Mouse (Mus musculus) spleen, adult 12 weeks (tissue): ENCODE measurements around the gene Ern1.

ENCODE experiments used
- DNase-seq: peaks from one replicate; pipeline ENCODE4 v3.0.0; 2022; ENCODE audit warnings: low spot score

Ern1 gene

GRCm38 (mm10) chr11:106389611-106390010, 98.0 kb downstream of the Ern1 start:
- no peak for DNase-seq

- DNase-seq: peak; percentile 59
Observed at GRCm38 (mm10) chr11:106387791-106388216, 99.8 kb downstream of the Ern1 start, which contains the start of gene Icam2. Gene Icam2, minus strand, starts transcription at chr11:106388075.

DNA sequence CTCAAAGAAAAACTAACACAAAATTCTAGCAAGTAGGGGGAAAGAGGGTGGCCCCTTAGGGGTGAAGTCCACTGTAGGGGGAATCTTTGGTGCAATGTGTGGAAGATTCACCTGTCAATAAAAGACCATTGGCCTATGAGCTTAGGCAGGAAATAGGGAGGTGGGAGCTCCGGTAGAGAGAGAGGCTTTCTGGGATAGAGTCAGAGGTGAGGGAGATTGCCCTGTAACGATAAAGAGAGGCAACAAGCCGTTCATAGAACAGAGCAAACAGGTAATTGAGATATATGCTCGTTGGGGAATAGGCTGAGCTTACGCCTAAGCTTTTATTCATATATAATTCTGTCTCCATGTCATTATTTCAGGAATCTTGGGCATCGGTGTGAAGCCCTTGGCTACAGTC, 100.6 kb downstream of the Ern1 start:
- no peak for DNase-seq

GRCm38 (mm10) chr11:106386409-106386808, 101.2 kb downstream of the Ern1 start:
- no peak for DNase-seq

DNA sequence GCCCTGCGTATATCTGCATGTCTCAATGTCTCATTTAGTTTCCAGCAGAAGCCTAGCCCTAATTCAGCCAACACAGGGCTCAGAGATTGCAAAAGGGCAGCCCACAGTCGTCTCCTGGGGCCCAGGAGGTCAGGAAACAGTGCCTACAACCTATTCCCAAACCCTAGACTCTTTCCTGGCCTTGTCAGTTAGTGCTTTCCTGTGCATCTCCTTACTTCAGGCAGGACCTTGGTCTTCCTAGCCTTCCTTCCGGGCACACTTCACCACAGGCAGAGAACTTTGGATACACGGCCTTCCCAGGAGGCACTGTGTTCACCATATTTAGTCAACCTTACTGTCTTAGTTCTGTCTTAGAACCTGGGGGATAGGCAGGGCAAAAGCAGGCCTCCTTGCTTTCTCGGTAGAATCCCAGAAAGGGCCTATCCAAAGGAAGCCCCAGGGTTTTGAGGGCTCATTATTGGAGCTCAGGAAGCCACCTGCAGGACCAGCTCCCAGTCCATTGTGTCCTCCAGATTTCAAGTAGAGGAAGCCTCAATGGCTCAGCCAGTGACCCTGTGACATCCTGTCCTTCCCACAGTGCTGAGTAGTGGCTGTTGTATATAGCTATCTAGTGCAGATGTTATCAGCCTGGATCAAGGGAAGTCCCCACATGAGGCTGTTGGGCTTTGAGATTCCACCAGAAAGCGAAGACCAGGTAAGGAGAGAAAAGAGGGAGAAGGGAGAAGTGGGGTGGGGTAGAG, 104.4 kb downstream of the Ern1 start:
- DNase-seq: no peak

DNA sequence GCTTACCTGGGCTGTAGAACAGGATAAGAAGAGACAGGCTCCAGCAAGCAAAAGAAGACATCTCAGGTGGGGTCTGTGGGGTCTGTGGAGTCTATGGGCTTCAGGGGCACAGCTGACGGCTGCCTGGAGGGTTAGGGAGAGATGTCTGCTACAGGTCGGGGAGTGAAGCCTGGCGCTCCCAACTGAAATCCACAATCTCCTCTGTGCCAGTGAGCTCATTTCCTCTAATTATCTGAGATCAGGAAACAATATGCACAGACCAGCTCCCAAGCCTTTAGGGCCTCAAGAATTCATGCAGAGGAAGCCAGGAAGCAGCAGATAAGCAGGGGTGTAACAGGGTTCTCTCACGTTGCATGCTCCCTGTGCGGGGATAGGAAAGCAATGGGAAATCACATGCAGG, 105.2 kb downstream of the Ern1 start:
- DNase-seq: no peak

DNA sequence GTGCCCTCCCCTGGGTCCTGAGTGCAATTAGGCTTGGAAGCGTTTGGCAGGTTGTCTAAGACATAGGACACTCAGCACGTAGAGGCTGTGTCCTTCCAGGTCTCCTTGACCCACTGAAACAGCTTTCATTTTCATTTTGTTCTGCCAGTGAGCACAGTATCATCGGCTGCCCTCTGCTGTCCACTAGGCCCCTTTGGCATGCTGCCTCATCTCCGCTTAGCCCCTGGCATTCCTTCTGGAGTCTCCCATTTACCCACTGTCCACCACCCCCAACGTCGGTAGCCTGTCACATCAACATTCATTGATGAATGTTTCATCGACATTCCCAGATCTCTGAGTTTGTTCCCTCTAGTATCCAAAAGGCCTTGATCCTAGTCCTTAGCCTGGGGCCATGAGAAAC, 105.8 kb downstream of the Ern1 start:
- no peak for DNase-seq

GRCm38 (mm10) chr11:106381011-106381410, 106.6 kb downstream of the Ern1 start:
- DNase-seq: no peak

DNA sequence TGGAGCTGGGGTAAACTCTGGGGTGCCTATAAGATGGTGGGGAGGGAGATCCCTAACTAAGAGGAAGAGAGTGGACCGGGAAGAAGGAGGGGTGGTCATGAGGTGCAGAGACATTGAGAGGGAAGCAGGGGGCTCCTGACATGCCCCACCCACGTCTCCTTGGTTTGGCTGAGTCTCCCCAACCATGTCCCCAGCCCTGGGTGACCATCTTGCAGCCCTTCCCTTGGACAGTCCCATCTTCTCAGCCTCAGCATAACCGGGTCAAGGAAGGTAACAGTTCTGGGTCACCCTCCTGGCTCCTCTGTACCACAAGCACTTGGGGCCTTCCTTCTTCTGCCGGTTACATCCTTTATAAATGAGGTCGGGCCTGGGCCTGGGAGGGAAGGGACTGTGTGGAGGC, 112.7 kb downstream of the Ern1 start:
- no peak for DNase-seq

DNA sequence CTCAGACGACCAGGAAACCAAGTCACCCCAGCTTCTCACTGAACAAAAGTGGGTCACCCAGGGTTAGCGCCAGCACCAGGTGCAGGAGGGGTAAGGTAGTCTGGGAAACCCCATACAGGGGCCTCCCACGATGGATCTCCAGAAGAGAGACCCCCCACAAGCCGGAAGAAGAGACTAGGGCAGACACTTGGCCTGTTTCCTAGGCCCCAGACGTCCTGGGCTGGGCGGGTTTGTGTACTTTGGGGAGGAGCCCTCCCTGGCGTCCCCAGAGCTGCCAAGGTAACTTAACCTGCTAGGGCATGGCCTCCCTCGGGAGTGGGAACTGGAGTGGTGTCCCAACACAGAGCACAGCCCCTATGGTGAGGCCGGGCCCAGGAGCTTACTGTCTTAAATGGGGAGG, 113.1 kb downstream of the Ern1 start:
- no peak for DNase-seq

DNA sequence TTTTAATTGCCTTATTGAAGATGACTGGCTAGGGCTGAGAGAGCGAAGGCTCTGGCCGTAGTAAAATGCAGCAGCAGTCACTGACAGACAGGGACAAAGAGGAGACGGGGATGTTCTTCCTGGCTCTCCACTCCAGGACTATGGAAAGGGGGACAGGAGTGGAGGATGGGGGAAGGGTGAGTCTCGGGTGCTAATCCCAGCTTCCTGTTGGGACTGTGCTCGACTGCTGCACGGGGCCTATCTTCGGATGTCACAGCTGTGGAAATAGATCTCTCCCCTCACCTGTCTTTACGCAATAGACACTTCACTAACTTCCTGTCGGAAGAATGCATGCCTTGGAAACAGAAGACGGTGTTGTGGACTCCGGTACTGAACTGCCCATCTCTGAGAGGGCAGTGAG, 113.7 kb downstream of the Ern1 start:
- no peak for DNase-seq

DNA sequence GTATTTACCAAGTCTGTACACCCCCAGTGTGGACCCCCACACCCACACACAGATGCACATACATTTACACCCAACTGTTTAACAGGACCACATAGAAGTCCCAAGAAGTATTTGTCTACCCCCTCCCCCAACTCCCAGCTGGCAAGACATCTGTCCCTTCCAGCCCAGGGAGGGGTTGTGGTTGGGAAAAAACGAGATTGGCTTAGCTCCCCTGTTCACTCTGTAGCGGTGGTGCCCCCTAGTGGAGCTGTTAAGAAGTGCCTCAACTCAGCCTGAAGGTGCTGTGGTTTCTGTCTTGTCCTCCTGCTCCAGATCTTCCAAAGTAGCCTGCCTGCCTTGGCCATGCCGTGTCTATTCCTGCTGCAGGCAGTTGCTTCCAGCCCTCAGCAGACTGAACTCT, 121.3 kb downstream of the Ern1 start:
- peak; percentile 60 for DNase-seq

GRCm38 (mm10) chr11:106365366-106365765, 122.3 kb downstream of the Ern1 start, which contains the start of gene Prr29:
Gene Prr29, plus strand, starts transcription at chr11:106365472.
- DNase-seq: no peak

GRCm38 (mm10) chr11:106364712-106365111, 122.9 kb downstream of the Ern1 start:
- DNase-seq: no peak

- no peak for DNase-seq
Observed at GRCm38 (mm10) chr11:106359350-106359749, 128.3 kb downstream of the Ern1 start.

DNA sequence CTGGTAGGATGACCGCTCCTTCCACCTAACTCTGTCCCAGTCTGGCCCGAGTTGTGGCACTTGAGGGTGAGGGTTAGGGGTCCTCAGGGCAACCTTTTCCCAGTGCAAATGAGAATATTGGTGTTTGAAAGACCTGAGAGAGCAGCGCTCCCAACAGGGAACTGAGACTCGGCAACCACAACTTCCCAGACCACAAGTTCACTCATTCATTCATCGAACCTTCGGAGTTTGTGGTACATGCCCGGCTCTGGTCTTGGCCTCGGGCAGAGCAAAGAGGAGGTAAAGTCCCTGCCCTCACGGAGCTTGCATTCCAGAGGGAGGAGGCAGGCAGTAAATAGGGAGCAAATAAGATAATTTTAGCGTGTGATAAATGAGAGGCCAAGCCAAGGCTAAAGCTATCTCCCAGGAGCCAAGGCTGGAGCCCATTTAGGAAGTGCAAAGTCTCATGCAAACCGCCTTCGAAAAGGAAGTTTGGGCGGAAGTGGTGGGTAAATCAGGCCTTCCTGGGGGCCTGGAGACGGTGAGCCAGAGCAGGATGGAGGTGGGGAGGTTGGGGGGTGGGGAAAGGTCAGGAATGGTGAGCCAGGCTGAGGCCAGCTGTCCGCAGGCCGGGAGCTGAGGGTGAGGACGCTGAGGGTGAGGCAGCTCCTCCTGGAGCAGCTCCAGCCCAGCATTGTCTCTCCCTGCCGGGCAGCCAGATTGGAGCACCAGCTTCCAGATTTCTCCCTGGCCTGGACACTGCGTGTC, 132.1 kb downstream of the Ern1 start:
- DNase-seq: no peak

GRCm38 (mm10) chr11:106354181-106354580, 133.5 kb downstream of the Ern1 start:
- DNase-seq: no peak

- DNase-seq: no peak
Observed at GRCm38 (mm10) chr11:106353188-106353587, 134.5 kb downstream of the Ern1 start, which contains the start of gene Scn4a. Gene Scn4a, minus strand, starts transcription at chr11:106353288.

GRCm38 (mm10) chr11:106351941-106352340, 135.7 kb downstream of the Ern1 start:
- DNase-seq: no peak

DNA sequence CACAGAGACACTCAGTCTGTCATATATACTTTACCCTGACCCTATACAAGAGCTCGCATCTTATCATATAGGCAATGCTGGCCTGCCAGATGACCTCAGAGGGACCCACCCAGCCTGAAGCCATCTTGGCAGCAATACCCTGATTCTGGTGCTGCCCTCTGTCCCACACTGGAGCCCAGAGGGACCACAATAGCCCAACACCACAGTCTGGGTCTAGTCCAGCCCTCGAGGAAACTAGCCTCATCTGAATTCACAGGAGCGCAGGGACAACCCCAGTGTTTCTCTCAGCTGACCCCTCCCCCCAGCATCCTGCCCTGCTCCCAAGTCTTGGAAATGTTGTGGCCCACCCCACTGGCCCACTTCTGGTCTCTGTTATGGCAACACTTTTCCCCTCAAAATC, 136.4 kb downstream of the Ern1 start:
- no peak for DNase-seq

GRCm38 (mm10) chr11:106350853-106351252, 136.8 kb downstream of the Ern1 start:
- DNase-seq: no peak

GRCm38 (mm10) chr11:106349772-106350171, 137.9 kb downstream of the Ern1 start:
- DNase-seq: no peak

DNA sequence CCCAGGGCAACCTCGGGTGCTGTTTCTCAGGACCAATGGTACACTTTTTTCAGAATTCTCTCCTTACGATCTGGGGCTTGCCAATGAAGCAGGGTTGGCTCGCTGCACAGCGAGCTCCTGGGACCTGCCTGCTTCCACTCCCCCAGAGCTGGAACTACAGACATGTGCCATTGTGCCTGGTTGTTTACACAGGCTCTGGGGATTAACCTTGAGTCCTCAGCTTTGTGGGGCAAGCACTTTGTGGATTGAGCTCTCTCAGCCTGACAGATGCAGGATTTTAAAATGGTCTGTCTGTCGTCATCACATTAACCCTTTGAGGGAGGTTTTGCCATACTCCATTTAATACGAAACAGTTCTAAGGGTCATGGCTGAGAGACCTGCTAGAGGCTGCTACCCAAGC, 142.7 kb downstream of the Ern1 start:
- DNase-seq: no peak
